Mouse (Mus musculus): ENCODE measurements around the gene Srrt. TPM values are rescaled to one million over a fixed set of nuclear protein-coding genes. Genes with fewer than 3 reads are reported as not detected.

Gene Srrt
- polyA plus RNA-seq, 1 experiment from 2014 or later, result 86.7 TPM

DNA sequence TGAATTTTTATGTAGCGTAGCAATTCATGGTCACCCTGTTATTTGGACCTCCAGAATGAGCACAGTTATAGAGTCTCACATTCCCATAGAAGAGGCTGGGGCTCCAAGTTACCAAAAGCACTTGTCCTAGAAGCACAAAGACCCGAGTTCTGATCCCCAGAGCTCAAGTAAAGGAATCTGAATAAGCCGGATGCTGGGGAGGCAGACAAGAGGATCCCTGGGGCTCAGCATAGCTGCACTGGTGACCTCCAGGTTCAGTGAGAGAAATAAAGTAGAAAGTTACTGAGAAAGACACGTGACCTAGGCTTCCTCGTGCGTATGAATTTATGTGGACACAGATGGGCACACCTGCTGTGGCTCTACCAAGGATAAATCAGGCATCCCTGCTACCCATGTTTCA is 27.6 kb upstream of the Srrt start:
- DNase-seq (no peak), ATAC-seq (ENCODE audit: low read depth) (no peak)
- Histone ChIP-seq H3K4me3 (replicated peaks) (no peak overlapping the region), H3K36me3 (no peaks in the 10 kb centered on the region), H3K27ac (no peak overlapping the region), H3K27me3 (peaks cover 8% of the 10 kb centered on the region; the same call in 1 of the 2 replicates), H3K9ac (no peak overlapping the region), H3K9me3 (replicated peaks) (no peaks in the 10 kb centered on the region), H3K4me1 (replicated peaks) (peaks cover 61% of the 10 kb centered on the region), H3K4me2 (no peak overlapping the region)
- WGBS (ENCODE audit: insufficient replicate concordance), result 70% methylated on average over 6 of the region's 6 CpGs

DNA sequence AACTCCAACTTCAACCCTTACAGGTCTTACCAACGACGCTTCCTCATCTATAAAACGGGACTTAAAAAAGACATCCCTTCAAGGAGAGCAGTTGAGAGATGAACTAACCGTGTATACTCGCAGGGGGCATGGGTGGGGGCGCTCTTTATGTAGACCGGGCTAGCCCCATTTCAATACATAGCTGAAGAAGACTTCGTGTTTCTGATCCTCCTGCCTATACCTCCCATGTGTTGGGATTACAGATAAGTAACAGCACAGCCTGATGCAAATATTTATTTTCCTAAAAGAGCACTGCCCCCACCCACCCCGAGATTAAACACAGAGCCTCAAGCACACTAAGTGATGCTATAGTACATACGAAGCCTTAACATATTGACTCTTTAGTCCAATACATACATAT is 26.8 kb upstream of the Srrt start:
- ATAC-seq (ENCODE audit: low read depth) (no peak), DNase-seq (no peak)
- Histone ChIP-seq H3K4me2 (peak overlapping the region; percentile 91), H3K36me3 (no peaks in the 10 kb centered on the region), H3K4me3 (replicated peaks) (peak overlapping the region; percentile 68), H3K9ac (no peak overlapping the region), H3K27me3 (peaks cover 4% of the 10 kb centered on the region; the same call in 1 of the 2 replicates), H3K4me1 (replicated peaks) (peaks cover 54% of the 10 kb centered on the region), H3K9me3 (replicated peaks) (no peaks in the 10 kb centered on the region), H3K27ac (no peak overlapping the region)
- 35% methylated on average over 10 of the region's 10 CpGs for WGBS (ENCODE audit: insufficient replicate concordance)

DNA sequence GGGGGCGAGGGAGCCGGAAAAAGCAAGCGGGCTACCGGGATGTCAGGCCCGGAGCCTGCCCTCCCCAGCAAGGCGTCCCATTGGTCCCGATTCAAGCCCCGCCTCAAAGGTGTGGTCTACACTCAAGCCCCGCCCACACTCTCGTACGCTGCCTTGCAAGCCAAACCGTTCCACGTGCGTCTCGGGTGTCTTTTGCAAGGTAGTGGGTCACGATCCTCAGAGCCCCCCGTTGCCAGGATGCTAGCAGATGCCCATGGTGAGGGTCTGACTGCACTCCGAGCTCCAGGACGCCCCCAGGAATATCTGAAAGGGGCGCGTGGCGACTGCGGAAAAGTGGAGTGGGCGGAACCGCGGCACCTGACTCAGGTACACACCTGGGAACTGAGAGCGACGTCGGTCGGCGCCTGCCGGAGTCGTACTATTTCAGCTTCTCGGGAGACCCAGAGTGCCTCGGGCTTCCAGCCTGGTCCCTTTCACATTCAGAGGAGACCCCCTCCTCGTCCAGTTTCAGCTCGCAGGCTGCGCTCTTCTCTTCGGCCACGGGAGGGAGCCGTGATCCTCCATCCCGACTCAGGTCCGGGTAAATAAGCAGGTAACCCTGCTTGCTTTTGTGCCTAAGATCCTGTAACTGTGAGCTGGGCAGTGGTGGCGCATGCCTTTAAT is 26.2 kb upstream of the Srrt start, which contains the start of gene Slc12a9:
Gene Slc12a9, minus strand, starts transcription at position 86 of the 663 bp plus-strand sequence.
- ATAC-seq (ENCODE audit: low read depth), result peak; percentile 82
- Histone ChIP-seq H3K9ac (peak within 1 kb of the TSS; percentile 70), H3K4me1 (replicated peaks) (peaks cover 47% of the 10 kb centered on the region), H3K27me3 (no peaks in the 10 kb centered on the region), H3K4me3 (replicated peaks) (peak within 1 kb of the TSS; percentile 68), H3K9me3 (replicated peaks) (no peaks in the 10 kb centered on the region), H3K27ac (0 out of 2 replicates have a peak within 1 kb of the TSS, but pooled peaks have one; percentile 23), H3K36me3 (no peaks in the 10 kb centered on the region), H3K4me2 (peak within 1 kb of the TSS; percentile 91)
- WGBS (ENCODE audit: insufficient replicate concordance), result under 1% methylated on average over 44 of the region's 44 CpGs
- DNase-seq, result peak; percentile 90

DNA sequence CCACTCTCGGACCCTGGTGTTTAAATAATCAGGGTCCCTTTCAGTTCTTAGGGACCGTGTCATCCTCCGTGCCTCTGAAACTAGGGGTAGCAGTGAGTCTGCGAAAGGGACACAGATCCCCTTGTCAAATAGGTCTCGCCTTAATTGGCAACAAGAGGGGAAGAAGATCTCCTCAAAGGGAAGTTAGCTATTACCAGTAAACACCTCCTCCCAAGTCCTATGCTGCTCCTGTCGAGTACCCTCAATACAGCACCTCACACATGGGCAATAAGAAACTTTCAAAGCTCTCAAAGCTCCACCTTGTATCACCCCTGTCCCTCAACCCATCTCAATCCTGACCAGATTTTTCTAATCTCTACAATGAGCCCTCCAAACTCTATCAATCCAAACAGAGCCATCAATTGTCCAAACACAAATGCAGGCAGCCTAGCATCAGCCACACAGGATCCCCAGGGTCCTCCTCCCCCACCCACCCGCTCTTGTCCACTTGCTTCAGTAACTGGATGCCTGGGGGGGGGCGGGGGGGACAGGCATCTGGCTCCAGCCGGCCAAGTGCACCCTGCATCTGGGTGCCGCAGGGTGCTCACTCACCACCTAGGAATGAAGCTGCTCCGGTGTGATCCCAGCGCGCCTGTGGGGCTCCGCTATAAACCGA is 25.5 kb upstream of the Srrt start:
- Histone ChIP-seq H3K27me3 (no peaks in the 10 kb centered on the region), H3K4me2 (peak overlapping the region; percentile 91), H3K27ac (0 out of 2 replicates have a peak overlapping the region, but pooled peaks have one; percentile 23), H3K9me3 (replicated peaks) (no peaks in the 10 kb centered on the region), H3K4me1 (replicated peaks) (peaks cover 45% of the 10 kb centered on the region), H3K4me3 (replicated peaks) (peak overlapping the region; percentile 68), H3K36me3 (no peaks in the 10 kb centered on the region), H3K9ac (peak overlapping the region; percentile 70)
- no peak for DNase-seq
- ATAC-seq (ENCODE audit: low read depth), result 0 out of 2 replicates have a peak, but pooled peaks have one; percentile 2
- 10% methylated on average over 15 of the region's 15 CpGs for WGBS (ENCODE audit: insufficient replicate concordance)

DNA sequence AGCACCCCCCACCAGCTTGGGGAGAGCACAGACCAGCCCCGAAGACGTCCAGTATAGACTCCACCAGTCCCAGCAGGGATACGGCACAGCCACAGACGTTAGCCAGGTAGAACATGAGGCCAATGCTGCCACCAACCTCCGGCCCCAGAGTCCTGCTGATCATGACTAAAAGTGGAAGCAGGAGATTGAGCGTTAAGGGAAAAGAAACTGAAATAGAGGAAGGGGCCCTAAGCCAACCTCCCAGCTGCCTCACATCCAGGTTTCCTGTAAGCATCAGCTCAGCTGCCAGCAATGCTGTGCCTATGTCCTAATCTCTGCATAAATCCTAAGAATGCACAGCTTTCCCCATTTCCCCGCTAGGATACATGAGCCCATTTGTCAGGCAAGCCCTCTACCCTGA is 23.4 kb upstream of the Srrt start:
- DNase-seq, result no peak
- peaks cover 26% of the 10 kb centered on the region for H3K4me1 ChIP-seq (replicated peaks)
- H3K4me2 ChIP-seq, result no peak overlapping the region
- H3K27me3 ChIP-seq, result no peaks in the 10 kb centered on the region
- H3K9me3 ChIP-seq (replicated peaks), result no peaks in the 10 kb centered on the region
- no peak overlapping the region for H3K27ac ChIP-seq
- H3K4me3 ChIP-seq (replicated peaks), result no peak overlapping the region
- ATAC-seq (ENCODE audit: low read depth), result no peak
- H3K9ac ChIP-seq, result no peak overlapping the region
- H3K36me3 ChIP-seq, result no peaks in the 10 kb centered on the region
- 56% methylated on average over 7 of the region's 7 CpGs for WGBS (ENCODE audit: insufficient replicate concordance)

DNA sequence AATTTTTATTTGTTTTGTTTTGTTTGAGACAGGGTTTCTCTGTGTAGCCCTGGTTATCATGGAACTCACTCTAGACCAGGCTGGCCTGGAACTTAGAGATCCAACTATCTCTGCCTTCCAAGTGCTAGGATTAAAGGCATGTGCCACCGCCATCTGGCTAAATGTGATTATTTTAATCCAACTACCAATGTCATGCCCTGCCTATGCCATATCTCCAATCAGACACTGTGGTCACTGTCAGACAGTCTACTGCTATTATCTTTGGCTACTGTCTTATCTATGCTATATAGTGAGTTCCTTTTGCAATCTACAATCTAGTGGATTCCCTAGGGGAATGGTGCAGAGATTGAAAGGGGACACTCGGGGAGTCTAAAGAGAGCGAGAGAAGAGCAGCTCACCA is 13.5 kb upstream of the Srrt start:
- Histone ChIP-seq H3K27ac (no peak overlapping the region), H3K27me3 (no peaks in the 10 kb centered on the region), H3K4me2 (no peak overlapping the region), H3K4me3 (replicated peaks) (no peak overlapping the region), H3K9ac (no peak overlapping the region), H3K4me1 (replicated peaks) (peaks cover 24% of the 10 kb centered on the region), H3K36me3 (peaks cover 4% of the 10 kb centered on the region; the same call in 1 of the 2 replicates), H3K9me3 (replicated peaks) (no peaks in the 10 kb centered on the region)
- DNase-seq (no peak), ATAC-seq (ENCODE audit: low read depth) (peak; percentile 75)
- 74% methylated on average over 3 of the region's 3 CpGs for WGBS (ENCODE audit: insufficient replicate concordance)

DNA sequence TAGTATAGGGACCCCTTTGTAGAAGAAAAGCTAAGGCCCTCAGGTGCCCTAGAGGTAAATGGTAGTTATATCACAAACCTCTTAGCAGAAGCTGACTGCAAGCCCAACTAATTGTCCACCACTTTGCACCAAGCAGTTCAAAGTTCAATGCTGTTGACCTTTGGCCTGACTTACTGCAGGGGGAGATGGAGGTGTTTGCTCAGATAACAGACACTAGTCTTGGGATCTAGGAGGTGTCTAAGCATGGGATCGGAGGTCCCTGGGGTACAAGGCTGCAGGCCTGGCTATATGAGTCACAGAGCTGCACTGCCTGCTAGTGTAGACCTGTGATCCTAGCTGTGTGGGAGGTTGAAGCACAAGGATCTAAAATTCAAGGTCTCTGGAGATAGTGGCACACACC is 11.1 kb upstream of the Srrt start:
- ATAC-seq (ENCODE audit: low read depth) (no peak), DNase-seq (no peak)
- 71% methylated on average over 1 of the region's 1 CpGs for WGBS (ENCODE audit: insufficient replicate concordance)
- H3K9me3 ChIP-seq (replicated peaks), result no peaks in the 10 kb centered on the region
- no peak overlapping the region for H3K9ac ChIP-seq
- no peak overlapping the region for H3K27ac ChIP-seq
- H3K27me3 ChIP-seq, result no peaks in the 10 kb centered on the region
- H3K4me1 ChIP-seq (replicated peaks), result peaks cover 46% of the 10 kb centered on the region
- H3K4me2 ChIP-seq, result no peak overlapping the region
- no peak overlapping the region for H3K4me3 ChIP-seq (replicated peaks)
- peaks cover 4% of the 10 kb centered on the region; the same call in 1 of the 2 replicates for H3K36me3 ChIP-seq

DNA sequence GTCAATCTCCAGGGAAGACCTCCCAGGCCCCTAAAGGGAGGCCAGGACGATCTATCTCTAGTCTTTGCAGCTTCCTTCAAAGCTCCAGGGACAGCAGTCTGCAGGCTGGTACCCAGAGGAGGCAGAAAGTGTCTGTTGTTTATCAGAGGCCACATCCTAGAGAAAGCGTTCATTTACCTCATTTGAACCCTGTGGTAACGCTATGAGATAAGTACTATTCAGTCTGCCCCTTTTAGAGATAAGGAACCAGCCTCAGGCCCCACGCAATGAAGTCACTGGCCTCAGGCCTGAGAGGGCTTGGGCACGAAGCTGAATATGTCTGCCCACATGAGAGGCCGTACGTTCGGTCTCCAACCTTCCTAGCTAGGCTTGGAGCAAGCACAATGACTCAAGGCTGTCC is 9.9 kb upstream of the Srrt start:
- Histone ChIP-seq H3K36me3 (peaks cover 3% of the 10 kb centered on the region; the same call in 1 of the 2 replicates), H3K27ac (no peak overlapping the region), H3K9me3 (replicated peaks) (no peaks in the 10 kb centered on the region), H3K27me3 (no peaks in the 10 kb centered on the region), H3K4me1 (replicated peaks) (peaks cover 58% of the 10 kb centered on the region), H3K4me2 (no peak overlapping the region), H3K9ac (no peak overlapping the region), H3K4me3 (replicated peaks) (no peak overlapping the region)
- no peak for ATAC-seq (ENCODE audit: low read depth)
- no peak for DNase-seq
- WGBS (ENCODE audit: insufficient replicate concordance), result 34% methylated on average over 8 of the region's 8 CpGs

DNA sequence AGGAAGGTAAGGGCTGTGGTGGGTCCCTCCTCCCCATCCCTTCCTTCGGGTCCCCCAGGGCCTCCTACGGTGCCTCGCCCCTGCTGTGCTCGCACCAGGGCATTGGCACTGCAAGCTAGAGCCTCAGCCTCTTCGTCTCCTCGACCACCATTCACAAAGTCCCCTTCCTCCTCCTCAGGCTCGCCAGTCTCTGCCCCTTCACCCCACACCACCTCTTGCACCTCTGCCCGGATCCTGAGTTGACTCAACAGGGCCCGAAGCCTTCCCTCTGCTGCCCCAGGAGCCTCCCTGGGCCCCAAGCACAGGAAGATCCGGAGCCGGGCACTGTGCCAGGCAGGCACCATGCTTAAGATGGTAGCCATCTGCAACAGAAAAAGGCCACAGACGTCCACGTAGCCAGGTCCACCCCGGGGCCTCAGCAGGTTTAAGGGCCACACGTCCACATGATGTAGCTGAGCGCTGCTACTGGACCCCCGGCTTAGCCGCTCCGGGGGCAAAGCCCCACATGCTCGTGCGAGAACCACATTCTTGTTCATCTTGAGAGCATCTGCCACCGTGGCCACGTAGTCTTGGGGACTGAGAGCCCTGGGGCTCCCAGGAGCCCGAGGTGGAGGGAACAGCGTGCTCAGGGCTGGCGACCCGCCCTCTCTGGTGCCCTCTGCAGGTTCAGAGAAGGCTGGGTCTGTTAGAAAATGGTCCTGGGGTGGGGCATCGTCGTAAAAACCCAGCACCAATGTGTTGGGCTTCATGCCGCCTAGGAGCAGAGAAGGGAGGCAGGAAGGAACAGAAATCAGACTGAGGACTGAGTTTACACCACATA is 7.8 kb upstream of the Srrt start:
- DNase-seq (no peak), ATAC-seq (ENCODE audit: low read depth) (peak; percentile 27; the same call in 1 of the 2 replicates)
- Histone ChIP-seq H3K27me3 (no peaks in the 10 kb centered on the region), H3K4me3 (replicated peaks) (no peak overlapping the region), H3K36me3 (peaks cover 11% of the 10 kb centered on the region), H3K9me3 (replicated peaks) (no peaks in the 10 kb centered on the region), H3K4me2 (no peak overlapping the region), H3K4me1 (replicated peaks) (peaks cover 63% of the 10 kb centered on the region), H3K9ac (peak overlapping the region; percentile 76; the same call in 1 of the 2 replicates), H3K27ac (no peak overlapping the region)
- 51% methylated on average over 30 of the region's 30 CpGs for WGBS (ENCODE audit: insufficient replicate concordance)

DNA sequence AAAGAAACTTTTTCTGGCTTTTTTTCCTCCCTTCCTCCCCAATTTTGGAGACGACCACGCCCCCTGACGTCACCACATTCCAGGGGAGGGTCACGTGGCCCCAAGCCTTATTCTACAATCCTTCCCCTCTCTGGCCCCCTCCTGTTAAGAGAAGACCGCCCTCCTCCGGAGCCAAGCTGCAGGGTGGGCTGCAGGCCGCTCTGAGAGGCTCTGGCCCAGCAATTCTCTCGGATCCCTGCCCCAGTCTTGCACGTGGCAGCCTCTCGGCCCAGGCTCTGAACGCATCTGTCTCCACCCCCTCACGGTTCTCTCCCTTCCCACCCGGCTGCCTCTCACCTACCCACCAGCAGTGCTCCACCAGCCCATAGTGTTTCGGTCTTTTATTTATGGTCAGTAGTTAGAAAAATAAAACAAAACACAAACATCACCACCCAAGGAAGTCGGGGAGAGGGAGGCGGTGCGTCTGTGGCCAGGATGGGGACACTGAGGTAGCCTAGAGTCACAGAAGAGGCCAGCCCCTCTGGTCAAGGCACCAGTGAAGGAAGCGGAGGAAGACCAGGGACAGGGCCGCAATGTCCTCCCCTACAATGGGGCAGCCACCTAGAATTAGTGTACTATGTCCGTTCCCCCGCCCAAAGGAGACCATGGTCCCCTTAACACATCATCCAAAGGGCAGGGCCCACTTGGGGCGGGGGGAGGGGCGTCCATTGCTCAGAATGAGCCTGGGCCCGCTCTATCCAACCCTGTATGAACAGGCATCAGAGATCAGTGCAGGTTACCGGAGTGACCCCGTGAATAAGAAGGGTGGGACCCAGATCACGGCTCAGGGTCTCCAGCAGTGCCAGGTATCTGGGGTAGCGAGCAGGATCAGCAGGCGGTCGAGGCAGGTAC is 7.0 kb upstream of the Srrt start, which contains the start of gene Trip6:
Gene Trip6, minus strand, starts transcription at position 212 of the 891 bp plus-strand sequence.
- Histone ChIP-seq H3K9ac (peak within 1 kb of the TSS; percentile 76), H3K36me3 (peaks cover 20% of the 10 kb centered on the region), H3K27ac (peak within 1 kb of the TSS; percentile 62), H3K4me3 (replicated peaks) (peak within 1 kb of the TSS; percentile 63), H3K4me1 (replicated peaks) (peaks cover 63% of the 10 kb centered on the region), H3K27me3 (no peaks in the 10 kb centered on the region), H3K9me3 (replicated peaks) (no peaks in the 10 kb centered on the region), H3K4me2 (peak within 1 kb of the TSS; percentile 82)
- DNase-seq (peak; percentile 66), ATAC-seq (ENCODE audit: low read depth) (peak; percentile 66)
- 33% methylated on average over 30 of the region's 30 CpGs for WGBS (ENCODE audit: insufficient replicate concordance)
